Mouse (Mus musculus) E14TG2a.4 (cell line): ENCODE data around the gene Hc.

ENCODE experiments used
- CTCF ChIP-seq: conservative IDR thresholded peaks from 2 replicates; pipeline ENCODE4 v1.5.1; 2014; ENCODE audit warnings: low read length
- POU5F1 ChIP-seq: IDR thresholded peaks from 2 replicates; pipeline ENCODE4 v1.6.1; 2014; ENCODE audit warnings: low read length, borderline replicate concordance

DNA sequence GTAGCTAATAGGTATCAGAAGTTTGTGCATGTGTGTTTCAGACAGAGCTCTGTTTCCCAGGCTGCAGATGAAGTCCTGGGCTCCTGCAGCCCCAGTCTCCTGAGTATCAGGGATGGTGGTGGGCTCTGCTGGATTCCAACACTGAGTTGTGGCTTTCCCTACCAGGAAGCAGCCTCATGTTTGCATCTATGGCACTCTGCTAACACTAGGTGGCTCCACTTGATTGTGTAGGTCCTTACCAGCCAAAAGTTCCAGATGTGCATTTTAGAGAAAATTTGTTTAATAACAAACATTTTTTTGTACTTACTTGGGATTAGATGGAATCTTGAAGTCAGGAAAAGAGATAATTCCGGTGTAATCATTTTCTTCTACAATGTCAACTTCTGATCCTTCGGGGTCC lies 16.3 kb downstream of the Hc start:
- TF ChIP-seq CTCF (peak; percentile 73), POU5F1 (no peak)
